In genomic region chr2:30343601-30344137, GRCm38 (mm10) we compare ENCODE assay signal across 8 mouse cellular contexts. TPM values are rescaled to one million over a fixed set of nuclear protein-coding genes. Genes with fewer than 3 reads are reported as not detected.
DNase-seq lines count a peak whose midpoint lies in the region; ATAC-seq and TF ChIP-seq lines count a peak whose summit lies in the region.

No protein-coding gene starts in this region.

- peak; percentile 47 for TF ChIP-seq CTCF in layer of hippocampus, adult 2 months (conservative IDR thresholded peaks at IDR 0.05)
- TF ChIP-seq CTCF in lung, embryonic 14.5 days (IDR thresholded peaks at IDR 0.05; ENCODE audit: low read depth), result peak; percentile 24; the same call in 1 of the 2 replicates

- no peak for DNase-seq in layer of hippocampus, adult 2 months (ENCODE audit: low spot score in 2 of 2)
- no peak for DNase-seq in layer of hippocampus, adult 9-10 months (ENCODE audit: low spot score)
- peak; percentile 73 for DNase-seq in adrenal gland, postnatal 10 days
- DNase-seq in cerebellum, adult 9-10 months, result peak; percentile 67
- peak; percentile 42 for DNase-seq in lung, embryonic 14.5 days
- no peak for DNase-seq in MN1 (ENCODE audit: low spot score)
- DNase-seq in kidney, adult 8-10 months, result no peak
- DNase-seq in gastrocnemius, postnatal 10 days, result no peak

- 64% methylated on average over 14 of the region's 14 CpGs for WGBS in lung, embryonic 14.5 days

- peak overlapping the region; percentile 66 for H3K27ac ChIP-seq in layer of hippocampus, adult 2 months
- no peak overlapping the region for H3K27ac ChIP-seq in lung, embryonic 14.5 days (ENCODE audit: low read depth)

- no peak overlapping the region for H3K9ac ChIP-seq in lung, embryonic 14.5 days

- no peak for ATAC-seq in lung, embryonic 14.5 days (ENCODE audit: insufficient read depth)

- H3K27me3 ChIP-seq in lung, embryonic 14.5 days (ENCODE audit: insufficient read depth, low read length), result no peaks in the 10 kb centered on the region

- no peak overlapping the region for H3K4me3 ChIP-seq in layer of hippocampus, adult 2 months
- H3K4me3 ChIP-seq in lung, embryonic 14.5 days (ENCODE audit: low read depth, low read length), result no peak overlapping the region

- H3K4me2 ChIP-seq in lung, embryonic 14.5 days, result no peak overlapping the region

- peaks cover 95% of the 10 kb centered on the region for H3K36me3 ChIP-seq in lung, embryonic 14.5 days (ENCODE audit: insufficient read depth)

- no peaks in the 10 kb centered on the region for H3K9me3 ChIP-seq in lung, embryonic 14.5 days (ENCODE audit: low read depth, low read length)

- H3K4me1 ChIP-seq in lung, embryonic 14.5 days (ENCODE audit: insufficient read depth), result no peaks in the 10 kb centered on the region

RNA-seq across cellular contexts. Expression of gene Sh3glb2, which starts 15.5 kb away (rescaled TPM):
- 100 to 1,000 TPM; 287 to 288 TPM for total RNA-seq in layer of hippocampus, adult 2 months (2021)
- total RNA-seq in adrenal gland, postnatal 10 days (2021), result 10 to 100 TPM; 70.9 to 89.7 TPM
- 57.5 and 59.9 TPM in 2 replicates for polyA plus RNA-seq in lung, embryonic 14.5 days (2014; fragmentation: Nextera tagmentation; extraction: Ambion mirVana)
- total RNA-seq in gastrocnemius, postnatal 10 days (2021), result 10 to 100 TPM; 32.2 to 37.9 TPM

RNA-seq across cellular contexts. Expression of gene Miga2, which starts 20.4 kb away (rescaled TPM):
- total RNA-seq in layer of hippocampus, adult 2 months (2021), result 100 to 1,000 TPM; 112 to 120 TPM
- 100 to 1,000 TPM in 1 of 2 experiments, 10 to 100 TPM in 1; 97.5 to 111 TPM for total RNA-seq in adrenal gland, postnatal 10 days (2021)
- 19.9 and 24.5 TPM in 2 replicates for polyA plus RNA-seq in lung, embryonic 14.5 days (2014; fragmentation: Nextera tagmentation; extraction: Ambion mirVana)
- 10 to 100 TPM; 19.4 to 31.1 TPM for total RNA-seq in gastrocnemius, postnatal 10 days (2021)

RNA-seq across cellular contexts. Expression of gene Dolpp1, which starts 48.4 kb away (rescaled TPM):
- 10 to 100 TPM; 22.8 to 24.0 TPM for total RNA-seq in layer of hippocampus, adult 2 months (2021)
- 10 to 100 TPM; 14.5 to 23.6 TPM for total RNA-seq in adrenal gland, postnatal 10 days (2021)
- 32.6 and 34.2 TPM in 2 replicates for polyA plus RNA-seq in lung, embryonic 14.5 days (2014; fragmentation: Nextera tagmentation; extraction: Ambion mirVana)
- 10 to 100 TPM; 10.9 to 14.3 TPM for total RNA-seq in gastrocnemius, postnatal 10 days (2021)

RNA-seq across cellular contexts. Expression of gene Nup188, which starts 57.5 kb away (rescaled TPM):
- 10 to 100 TPM; 19.0 to 25.9 TPM for total RNA-seq in layer of hippocampus, adult 2 months (2021)
- 10 to 100 TPM; 37.9 to 45.3 TPM for total RNA-seq in adrenal gland, postnatal 10 days (2021)
- 49.4 and 56.0 TPM in 2 replicates for polyA plus RNA-seq in lung, embryonic 14.5 days (2014; fragmentation: Nextera tagmentation; extraction: Ambion mirVana)
- 10 to 100 TPM; 15.9 to 18.1 TPM for total RNA-seq in gastrocnemius, postnatal 10 days (2021)

RNA-seq across cellular contexts. Expression of gene Dolk, which starts 57.5 kb away (rescaled TPM):
- total RNA-seq in layer of hippocampus, adult 2 months (2021), result 10 to 100 TPM; 22.1 to 22.2 TPM
- total RNA-seq in adrenal gland, postnatal 10 days (2021), result 10 to 100 TPM; 43.4 to 46.2 TPM
- 30.6 and 31.7 TPM in 2 replicates for polyA plus RNA-seq in lung, embryonic 14.5 days (2014; fragmentation: Nextera tagmentation; extraction: Ambion mirVana)
- total RNA-seq in gastrocnemius, postnatal 10 days (2021), result 10 to 100 TPM; 17.3 to 18.3 TPM

Comparison
In these comparisons a context has a peak if more than half of its experiments do, and no peak if none do; other contexts are left out.
1. DNase-seq: peak in adrenal gland, postnatal 10 days (single experiment), cerebellum, adult 9-10 months (single experiment) and lung, embryonic 14.5 days (single experiment); none in layer of hippocampus, adult 2 months (0 of 2), layer of hippocampus, adult 9-10 months (single experiment), MN1 (single experiment), kidney, adult 8-10 months (0 of 2) and gastrocnemius, postnatal 10 days (single experiment).